Mouse (Mus musculus): ENCODE measurements around the gene Cdc42bpg.
"Not testable (repeated sequence)": the region's sequence is repeated elsewhere in the genome, so short reads cannot be mapped to it uniquely, and the experiment has no call there.

Gene Cdc42bpg

DNA sequence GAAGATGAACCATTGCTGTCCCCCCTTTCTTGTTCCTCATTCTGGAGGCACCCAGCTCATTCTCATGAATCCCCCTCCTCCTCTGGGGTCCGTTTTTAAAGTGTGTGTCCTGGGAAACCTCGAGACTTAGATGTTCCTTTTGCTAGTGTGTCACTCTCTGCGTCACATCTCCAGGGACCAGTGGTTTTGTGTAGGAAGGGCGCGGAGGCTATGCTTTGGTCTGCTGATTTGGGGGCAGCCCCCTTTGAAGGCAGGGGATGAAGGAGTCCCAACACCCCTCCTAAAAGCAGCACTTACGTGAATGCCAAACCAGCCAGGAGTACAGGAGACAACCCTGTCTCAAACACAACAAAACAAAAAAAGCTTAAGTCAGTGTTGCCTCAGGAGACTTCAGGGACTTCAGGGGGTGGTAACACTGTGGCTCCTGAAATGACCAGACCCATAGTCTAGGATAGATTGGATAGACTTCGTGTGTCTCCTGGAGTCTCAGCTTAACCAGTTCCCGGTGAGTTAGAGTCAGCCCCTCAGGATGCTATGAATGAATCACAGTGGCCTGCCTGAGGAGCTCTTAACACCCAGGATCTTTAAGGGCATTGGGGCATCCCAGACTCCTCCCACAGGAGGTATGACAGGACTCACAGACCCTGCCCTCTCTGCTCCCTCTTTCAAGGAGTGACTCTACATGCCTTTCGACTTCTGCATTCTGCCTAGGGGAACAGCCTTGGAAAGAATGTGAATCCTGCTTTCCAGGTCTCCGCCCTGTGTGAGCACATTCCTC is 28.4 kb upstream of the Cdc42bpg start:
- peak in 1 of 2 experiments; percentile 31 for DNase-seq

DNA sequence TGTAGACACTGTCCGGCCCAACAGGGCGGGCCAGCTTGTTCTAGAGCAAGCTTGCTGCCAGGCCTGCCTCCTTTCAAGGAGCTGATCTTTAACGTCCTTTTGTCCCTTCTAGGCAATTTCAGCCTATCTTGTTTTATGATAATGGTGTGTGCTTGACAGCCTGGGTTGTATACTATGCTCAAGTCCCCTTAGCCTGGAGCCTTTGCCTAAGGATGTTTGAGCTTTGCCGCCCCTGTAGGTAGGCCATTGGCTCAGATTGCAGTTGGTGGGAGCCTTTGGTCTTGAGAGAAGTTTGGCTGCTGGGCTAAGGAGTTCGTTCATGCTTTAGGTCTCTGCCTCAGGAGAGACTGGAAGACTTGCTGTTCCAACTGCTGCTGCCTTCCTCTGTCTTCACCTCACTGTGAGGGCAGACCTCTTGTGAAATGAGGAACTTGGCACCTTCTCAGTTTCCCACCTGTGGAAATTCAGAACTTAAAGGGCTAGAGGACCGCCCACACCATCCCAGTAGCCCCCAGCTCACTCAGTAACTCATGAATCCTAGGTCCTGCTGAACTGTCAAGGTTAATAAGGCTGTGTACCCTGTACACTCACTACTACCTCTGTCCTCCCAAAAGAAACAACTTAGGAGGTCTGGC is 27.7 kb upstream of the Cdc42bpg start:
- no peak for DNase-seq

DNA sequence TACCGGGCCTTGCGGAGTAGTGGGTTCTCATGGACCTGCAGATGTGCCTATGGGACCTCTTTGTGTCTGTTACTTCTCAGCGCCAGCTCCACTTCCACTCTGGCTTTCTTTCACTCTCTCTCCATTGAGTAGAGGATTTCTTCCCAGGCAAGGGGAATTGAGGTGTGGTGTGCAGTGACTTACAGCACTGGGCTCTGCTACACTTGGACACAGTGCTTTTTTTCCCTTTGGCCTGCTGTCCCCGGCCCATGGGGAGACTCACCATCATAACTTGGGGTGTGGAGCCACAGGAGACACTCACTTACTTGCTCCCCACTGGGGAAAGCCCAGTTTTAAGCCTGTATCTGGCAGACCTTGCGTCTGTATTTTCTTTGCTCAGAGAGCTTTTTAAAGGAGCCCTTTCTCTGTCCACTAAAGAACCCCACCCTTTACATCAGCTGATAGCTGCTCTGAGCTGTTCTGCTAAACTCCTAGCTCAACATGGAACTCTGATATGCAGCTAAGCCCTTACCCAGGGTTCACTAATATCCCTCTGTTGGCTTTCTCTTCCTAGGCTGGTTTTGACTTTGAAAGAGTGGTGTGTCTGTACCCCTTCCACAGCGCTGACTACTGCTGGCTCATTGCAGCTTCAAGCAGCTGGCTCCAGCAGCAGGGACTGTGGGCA is 26.6 kb upstream of the Cdc42bpg start:
- no peak for DNase-seq

DNA sequence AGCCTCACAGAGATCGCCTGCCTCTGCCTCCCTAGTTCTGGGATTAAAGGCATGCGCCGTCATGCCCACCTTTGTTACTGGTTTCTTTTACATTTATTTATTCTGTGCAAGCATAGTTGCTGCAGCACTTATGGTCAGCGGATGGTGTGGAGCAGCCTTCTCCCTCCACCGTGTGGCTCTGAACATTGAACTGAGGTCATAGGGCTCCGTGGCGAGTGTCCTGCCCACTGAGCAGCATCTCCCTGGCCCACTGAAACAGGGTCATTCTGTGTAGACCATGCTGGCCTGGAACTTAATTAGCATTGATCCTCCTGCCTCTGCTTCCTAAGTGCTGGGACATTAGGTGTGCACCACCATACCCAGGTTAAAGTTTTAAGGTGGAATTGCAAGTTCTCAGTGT is 25.7 kb upstream of the Cdc42bpg start:
- DNase-seq, result no peak

DNA sequence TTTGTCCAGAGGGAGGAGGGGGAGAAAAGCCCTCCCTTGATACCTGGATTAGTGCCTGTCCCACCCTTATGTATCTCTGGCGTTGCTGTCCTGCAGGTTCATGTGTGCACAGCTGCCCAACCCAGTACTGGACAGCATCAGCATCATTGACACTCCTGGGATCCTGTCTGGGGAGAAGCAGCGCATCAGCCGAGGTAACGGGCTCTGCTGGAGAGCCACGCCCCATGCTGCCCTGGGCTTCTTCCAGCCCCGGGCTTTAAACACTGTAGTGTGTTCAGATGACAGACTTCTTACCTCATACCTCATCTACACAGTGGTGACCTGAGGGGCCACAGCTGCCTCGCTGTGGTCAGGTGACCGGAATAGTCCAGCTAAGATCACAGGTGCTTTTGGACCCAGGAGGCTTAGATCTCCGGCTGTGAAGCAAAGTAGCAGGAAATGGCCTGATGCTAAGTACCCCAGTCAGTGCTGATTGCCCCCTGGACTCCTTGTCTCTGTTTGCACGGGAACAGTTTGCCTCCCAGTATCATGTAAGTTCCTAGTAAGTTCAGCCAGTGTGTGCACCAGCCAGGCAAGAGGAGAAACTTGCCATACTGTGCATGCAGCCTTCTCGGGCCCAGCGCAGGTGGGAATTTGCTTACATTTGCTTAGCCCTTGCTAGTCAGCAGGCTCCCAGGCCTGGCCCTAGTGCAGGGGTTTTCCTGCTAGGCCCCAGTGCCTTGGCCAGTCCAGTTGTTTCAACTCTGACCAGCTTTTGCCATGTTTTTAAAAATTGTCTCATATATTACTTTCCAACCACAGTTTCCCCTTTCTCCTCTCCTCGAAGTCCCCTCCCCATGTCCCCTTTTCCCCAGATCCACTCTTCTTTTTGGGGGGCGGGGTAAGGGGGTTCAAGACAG is 24.9 kb upstream of the Cdc42bpg start:
- DNase-seq, result no peak

DNA sequence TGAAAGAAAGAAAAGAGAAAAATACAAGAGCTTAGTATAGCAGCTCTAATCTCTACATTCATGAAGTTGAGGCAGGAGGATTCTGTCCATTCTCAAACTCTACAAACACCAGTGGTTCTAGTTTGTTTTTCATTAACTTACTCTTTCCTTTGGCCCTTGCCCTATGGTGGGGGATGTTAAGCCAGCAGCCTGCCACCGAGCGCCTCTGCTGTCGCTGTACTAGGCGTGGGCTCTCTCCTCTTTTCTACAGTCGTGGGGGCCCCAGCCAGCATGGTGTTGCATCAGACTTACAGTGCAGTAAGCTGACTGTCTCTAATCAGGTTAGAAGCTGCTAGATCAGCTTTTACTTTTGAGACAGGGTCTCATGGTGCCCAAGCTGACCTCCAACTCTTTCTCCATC is 23.3 kb upstream of the Cdc42bpg start:
- no peak for DNase-seq

DNA sequence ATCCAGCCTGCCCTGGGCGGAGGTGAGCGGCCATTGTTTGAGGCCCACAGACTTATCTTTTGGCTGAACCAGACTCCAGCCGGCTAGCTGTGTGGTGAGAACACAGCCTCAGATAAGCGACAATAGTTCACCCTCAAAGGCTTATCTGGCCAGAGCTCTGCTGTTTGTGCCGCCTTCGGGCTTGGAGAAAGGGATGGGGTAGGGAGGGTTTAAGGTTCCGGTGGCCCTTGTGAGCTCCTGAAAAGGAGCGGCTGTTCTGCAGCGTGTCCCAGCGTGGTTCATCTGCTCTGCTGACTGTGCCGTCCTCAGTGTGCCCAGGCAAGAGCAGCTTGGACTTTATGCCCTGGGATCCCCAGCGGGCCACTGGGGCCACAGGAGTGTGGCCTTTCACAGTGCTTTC is 21.8 kb upstream of the Cdc42bpg start:
- no peak for DNase-seq

DNA sequence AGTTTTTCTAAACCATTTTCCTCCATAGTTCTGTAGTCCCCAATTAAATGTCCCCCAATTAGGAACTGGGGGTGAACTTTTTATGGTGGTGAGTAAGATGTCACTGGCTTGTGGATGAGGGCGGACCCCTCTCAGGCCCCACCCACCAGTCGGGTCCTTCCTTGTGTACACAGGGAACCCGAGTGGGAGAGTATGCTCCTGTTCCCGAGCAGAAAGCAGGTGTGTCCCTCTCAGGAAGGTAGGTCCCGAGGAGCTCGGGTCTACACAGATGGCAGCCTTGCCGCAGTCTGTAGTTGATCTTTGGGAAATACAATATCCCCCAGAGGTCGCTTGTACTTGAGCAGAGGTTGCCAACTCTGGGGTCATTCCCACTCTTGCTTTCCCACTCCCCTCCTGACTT is 21.0 kb upstream of the Cdc42bpg start:
- no peak for DNase-seq

DNA sequence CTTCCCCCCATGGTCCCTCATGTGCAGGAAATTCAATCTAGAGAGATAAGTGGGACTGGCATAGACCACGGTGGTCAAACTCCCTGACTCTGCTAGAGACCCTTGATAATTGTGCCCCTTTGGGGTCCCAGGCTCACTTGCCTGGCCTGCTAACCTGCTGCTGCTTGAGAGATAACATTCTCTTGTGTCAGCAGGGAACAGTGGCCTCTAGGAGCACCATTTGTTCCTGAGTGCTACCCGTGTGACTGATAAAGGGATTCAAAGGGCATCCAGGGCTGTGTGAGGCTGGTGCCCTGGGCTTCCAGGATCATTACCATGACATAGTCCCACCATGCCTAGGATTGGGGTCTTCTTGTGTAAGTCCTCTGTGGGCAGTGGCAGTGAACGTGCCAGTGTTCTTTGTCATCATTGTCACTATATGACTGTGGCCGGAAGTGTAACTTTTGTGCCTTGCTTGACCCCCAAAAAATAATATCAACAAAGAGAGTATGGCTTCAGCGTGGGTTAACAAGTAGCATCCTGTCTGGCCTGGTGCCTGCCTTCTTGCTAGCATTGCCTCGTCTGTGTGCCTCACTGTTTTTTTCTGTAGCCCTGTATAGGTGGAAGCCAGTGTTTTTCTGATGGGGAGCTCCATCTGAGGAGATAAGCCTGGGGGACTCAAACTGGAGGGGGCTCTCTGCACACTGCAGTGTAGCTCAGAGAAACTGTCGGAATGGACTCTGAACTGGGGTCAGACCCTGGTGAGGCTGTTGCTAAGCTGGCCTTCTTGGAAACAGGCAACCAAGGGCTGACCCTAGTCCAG is 20.4 kb upstream of the Cdc42bpg start:
- no peak for DNase-seq

DNA sequence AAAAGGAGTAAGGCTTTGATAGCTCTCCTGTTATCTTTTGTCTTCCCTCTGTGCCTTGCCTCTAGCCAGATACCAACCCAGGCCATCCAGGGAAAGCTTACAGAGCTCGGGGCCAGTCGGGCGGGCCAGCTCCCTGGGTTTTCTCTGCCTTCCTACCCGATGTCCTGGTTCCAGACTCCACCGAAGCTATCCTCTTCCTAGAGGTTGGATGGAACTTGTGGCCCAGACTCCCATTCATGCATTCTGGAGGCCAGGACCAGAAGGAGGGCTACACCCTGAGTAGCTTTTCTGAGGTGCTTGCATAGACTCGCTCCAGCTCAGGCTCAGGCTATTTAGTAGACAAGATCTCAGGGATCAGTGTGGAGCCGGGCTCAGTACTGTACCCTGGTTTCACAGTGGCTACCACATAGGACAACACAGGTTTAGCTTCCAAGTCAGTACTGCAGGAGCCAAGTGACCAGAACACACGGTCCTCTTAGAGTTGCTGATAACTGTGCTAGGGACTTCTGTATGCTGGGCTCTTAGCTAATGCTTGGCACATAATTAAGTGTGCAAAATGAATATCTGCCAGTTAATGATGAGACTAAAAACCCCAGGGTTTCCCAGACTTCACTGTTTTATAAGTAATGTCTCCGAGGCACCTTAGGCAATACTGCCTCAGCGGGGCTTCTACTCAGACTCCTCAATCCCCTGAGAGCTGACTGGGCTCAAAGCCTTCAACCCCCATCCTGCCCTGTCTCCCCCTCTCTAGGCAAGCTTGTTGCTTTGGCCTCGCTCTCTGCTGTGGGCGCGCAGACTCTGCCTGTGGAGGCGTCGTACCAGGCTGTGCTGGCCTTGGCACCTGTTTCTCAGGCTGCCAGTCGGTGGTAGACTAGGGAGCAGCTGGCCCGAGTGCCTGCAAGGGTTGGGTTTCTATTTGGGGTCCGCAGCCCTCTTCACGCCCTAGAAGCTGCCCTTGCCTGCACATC is 19.5 kb upstream of the Cdc42bpg start:
- DNase-seq, result no peak

DNA sequence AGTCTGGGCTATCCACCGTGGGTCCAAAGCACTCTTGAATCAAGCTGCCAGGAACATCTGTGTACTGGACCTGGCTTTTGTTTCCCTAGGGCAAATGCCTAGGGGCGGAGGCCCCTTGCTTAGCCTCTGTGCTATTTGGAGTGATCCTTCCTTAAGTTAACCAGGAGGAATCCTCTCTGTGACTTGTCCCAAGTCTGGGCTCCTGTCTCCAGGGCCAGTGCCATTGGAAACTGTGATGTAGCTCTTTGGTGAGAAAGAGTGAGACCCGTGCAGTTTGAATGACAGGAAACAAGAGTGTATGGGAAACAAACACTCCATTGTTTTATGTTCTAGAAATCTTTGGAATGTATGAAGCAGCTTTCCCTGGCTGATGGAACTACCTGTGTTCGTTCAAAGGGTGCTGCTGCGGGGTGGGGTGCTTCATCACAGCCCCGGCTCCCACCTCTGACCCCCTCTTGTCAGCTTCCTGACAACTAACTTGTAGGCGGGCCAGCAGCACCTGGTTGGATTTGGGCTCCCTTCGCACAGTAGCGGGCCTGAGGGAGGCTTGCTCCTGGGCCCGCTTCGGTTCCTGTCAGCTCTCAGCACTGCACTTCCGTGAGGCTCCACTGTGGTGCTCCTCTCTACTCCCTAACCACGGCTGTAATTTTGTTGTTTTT is 17.9 kb upstream of the Cdc42bpg start:
- no peak for DNase-seq

DNA sequence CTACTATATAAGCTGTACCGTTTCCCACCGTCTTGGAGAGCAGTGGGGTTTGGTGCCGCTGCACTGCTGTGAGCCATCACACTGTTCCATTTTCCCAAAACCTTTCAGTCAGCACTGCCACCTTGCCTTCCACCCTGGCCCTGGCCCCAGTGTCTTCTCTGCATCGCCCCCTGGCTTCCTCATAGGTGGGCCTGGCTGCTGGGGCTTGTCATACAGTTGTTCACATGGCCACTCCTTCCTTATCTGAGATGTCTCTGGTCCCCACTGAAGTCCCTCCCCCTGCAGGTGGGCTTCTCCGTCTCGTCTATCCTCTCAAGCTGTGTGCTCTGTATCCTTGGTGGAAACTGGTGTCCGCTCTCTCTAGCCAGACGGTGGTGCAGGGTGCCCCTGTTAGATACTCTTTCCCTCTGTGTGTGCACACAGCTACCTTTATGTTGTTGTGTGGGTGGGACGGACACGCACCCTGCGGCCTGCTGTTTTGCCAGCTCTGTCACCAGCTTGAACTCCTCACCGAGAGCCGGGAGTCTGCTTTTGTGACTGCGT is 16.5 kb upstream of the Cdc42bpg start:
- no peak for DNase-seq

DNA sequence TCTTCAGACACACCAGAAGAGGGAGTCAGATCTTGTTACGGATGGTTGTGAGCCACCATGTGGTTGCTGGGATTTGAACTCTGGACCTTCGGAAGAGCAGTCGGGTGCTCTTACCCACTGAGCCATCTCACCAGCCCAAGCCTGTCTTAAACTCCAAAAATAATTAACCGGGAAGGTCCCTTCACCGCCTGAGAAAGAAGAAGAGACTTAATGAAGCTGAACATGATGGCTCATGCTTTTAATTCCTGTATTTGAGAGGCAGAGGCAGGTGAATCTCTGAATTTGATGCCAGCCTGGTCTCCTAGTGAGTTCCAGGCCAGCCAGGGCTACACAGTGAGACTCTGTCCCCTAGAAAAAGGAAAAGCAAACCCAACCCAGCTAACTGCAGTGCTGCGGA is 15.5 kb upstream of the Cdc42bpg start:
- DNase-seq, result not testable (repeated sequence)

DNA sequence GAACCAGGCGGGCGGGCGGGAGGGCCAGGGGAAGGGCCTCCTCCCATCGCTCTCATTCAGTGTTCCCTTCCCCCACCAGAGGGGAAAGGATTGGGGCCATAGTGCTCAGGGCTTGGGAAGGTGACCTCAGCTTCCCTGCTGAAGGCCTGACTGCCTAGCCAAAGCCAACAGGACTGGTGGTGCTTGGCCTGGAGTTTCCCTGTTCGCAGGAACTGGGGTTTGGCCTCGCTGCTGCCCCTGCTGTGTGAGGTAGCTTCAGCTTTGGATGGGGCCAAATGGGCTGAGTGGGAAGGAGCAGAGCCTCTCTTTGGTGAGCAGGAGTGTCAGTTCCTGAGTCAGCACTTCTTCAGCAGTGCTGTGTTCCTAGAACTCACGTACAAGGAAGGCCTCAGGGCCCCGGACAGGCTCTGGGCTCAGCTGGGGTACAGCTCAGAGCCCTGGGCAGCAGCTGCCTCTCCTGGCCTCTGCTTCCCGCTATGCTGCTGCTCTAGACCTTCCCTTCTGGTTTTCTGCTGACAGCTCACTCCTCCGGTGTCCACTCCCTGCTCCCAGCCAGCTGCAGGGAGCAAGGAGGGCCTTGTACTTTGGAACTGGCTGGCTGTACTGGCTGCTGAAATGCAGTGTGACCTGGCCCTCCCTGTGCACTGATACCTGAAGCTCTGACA is 15.0 kb upstream of the Cdc42bpg start:
- no peak for DNase-seq

DNA sequence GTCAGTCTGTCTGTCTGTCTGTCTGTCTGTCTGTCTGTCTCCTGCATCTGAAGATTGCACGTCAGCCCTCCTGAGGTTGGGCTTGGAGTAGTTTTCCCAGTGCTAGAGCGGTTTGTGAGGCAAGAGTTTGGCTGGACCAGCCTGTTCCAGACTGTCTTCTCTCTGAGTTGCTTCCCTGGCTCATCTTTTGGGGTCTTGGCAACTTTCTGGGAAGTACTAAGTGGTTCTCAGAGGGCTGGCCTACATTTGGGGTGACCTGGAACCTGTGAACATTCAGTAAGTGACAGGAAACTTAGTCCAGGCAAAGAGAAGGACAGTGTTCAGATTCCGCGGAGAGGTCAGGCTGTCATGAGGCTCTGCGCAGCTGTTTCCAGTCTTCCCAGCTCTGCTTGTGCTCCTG is 14.0 kb upstream of the Cdc42bpg start:
- DNase-seq, result no peak

DNA sequence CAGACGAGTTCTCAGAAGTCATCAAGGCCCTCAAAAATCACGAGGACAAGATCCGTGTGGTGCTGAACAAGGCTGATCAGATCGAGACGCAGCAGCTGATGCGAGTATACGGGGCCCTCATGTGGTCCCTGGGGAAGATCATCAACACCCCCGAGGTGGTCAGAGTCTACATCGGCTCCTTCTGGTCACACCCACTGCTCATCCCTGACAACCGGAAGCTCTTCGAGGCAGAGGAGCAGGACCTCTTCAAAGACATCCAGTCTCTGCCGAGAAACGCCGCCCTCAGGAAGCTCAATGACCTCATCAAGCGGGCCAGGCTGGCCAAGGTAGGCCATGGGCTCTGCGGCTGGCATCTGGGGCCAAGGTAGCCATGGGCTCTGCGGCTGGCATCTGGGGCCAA is 12.0 kb upstream of the Cdc42bpg start:
- DNase-seq, result no peak

DNA sequence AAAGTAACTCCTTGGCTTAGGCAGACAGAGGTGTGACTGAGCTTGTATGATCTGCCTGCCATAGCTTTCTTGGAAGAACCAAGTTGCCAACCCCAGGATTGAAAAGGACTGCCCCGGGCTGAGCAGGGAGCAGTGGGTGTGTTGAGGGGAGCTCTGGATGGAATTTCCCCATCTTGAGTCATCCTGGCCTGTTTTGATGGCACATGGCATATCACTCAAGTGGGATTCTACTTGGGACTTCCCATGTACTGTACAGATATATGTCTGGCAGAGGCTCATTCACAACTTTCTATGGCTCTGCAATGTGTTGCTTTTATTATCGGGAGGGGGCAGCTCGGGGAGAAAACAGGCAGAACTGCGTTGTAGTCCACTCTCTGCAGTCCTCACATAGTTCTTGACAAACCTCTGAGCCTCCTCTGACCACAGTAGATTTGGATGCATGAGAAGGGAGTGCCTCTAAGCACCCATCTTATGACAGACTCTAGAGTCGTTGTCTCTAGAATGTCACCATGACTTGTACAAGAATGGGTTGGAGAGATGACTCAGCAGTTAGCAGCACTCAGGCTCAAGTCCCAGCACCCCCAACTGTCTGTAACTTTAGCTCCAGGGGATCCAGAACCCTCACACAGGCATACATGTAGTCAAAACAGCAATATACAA is 9.6 kb upstream of the Cdc42bpg start:
- DNase-seq, result no peak

DNA sequence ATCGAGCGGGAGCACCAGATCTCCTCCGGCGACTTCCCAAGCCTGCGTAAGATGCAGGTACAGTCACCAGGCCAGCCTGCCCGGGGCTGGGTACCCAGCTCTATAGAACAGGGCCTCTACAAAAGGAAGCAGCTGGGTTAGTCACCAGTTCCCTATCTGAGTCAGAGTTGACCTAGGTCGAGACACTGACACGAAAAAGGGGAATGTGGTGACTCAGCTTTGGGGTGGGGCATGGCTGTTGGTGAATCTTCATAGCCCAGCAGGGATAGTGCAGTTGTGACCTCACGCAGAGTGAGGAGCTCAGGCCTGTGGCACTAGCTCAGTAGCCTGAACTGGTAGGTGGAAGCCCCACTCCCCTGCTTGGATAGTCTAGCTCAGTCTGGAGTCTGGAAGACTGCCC is 8.6 kb upstream of the Cdc42bpg start:
- DNase-seq, result no peak

DNA sequence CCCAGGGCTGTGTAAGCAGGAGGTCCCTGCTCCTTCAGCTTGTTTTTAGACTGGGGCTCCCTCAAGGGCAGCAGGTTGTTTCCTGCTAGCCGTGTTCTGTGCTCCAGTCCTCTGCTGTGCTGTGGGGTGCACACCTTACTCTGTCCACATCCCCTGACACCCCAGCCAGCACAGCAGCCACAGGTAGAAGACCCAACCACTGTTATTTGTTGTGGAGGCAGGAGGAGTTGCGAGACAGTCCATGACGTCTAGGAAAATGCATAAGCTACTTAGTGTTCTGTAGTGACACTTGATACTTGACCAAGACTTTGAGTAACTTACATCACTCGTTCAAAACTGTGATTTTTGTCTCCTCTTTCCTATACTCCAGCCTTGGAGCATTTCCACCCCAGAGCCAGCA is 7.3 kb upstream of the Cdc42bpg start:
- no peak for DNase-seq
